Mouse (Mus musculus): ENCODE results near the gene Megf9. TPM values are rescaled to one million over a fixed set of nuclear protein-coding genes. Genes with fewer than 3 reads are reported as not detected.
A peak's percentile ranks its signal among the peaks of the same experiment; 100 is the strongest.

The Megf9 gene
- polyA plus RNA-seq, 1 experiment from 2014 or later: 10.5 TPM

DNA sequence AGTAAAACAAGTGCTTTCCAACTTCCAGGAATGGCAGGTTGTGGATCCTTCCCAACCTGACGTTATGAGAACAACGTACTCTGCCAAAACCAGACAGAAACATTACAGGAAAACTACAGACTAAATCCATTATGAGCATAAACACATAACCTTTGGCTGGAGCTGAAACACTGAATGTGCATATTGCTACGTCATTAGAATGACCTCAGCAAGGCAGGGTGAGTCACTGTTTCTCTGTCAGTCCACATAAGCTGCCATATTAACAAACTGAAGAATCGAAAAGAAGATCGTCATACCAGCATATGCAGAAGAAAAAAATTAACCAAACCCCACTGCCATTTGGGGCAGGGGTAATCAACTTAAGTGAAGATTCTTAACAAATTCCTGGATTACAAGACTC, 148.6 kb downstream of the Megf9 start:
- TF ChIP-seq CTCF (IDR thresholded peaks at IDR 0.05) (no peak), EP300 (IDR thresholded peaks at IDR 0.05) (no peak)
- no peak overlapping the region for H3K9ac ChIP-seq (replicated peaks; ENCODE audit: low read depth)
- no peak overlapping the region for H3K27ac ChIP-seq (ENCODE audit: low read length)
- no peak overlapping the region for H3K4me3 ChIP-seq (ENCODE audit: low read depth, low read length)
- H3K36me3 ChIP-seq (ENCODE audit: insufficient read depth, low read length): no peaks in the 10 kb centered on the region
- no peak overlapping the region for H3K4me2 ChIP-seq (replicated peaks; ENCODE audit: low read depth, low read length)
- no peak for DNase-seq (ENCODE audit: low spot score)
- no peak for ATAC-seq
- 81% methylated on average over 5 of the region's 5 CpGs for WGBS
- H3K9me3 ChIP-seq (ENCODE audit: low read length): no peaks in the 10 kb centered on the region
- no peaks in the 10 kb centered on the region; the same call in 1 of the 2 replicates for H3K4me1 ChIP-seq (ENCODE audit: insufficient read depth, low read depth, low read length)
- no peaks in the 10 kb centered on the region for H3K27me3 ChIP-seq (replicated peaks; ENCODE audit: insufficient read depth, low read length)

DNA sequence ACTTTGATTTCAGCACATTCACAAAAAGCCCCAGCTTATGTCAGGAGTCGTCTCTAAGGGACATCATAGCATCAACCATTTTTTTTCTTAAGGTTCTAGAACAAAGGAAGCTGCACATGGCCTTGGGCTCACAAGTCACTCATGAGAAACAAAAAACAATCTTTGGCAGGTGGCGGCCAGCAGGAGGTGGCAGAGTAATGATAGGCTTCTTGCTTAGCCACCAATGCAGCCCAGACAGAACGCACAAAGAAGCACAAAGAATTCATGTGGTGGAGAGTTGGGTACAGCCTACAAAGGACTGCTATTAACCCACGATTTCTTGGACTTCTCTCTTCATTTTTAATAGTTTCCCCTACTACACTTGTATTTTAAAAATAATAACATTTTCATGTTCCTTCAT, 157.4 kb downstream of the Megf9 start:
- DNase-seq (ENCODE audit: low spot score) (no peak), ATAC-seq (no peak)
- Histone ChIP-seq H3K36me3 (ENCODE audit: insufficient read depth, low read length) (no peaks in the 10 kb centered on the region), H3K9me3 (ENCODE audit: low read length) (no peaks in the 10 kb centered on the region), H3K4me2 (replicated peaks; ENCODE audit: low read depth, low read length) (no peak overlapping the region), H3K27me3 (replicated peaks; ENCODE audit: insufficient read depth, low read length) (no peaks in the 10 kb centered on the region), H3K9ac (replicated peaks; ENCODE audit: low read depth) (no peak overlapping the region), H3K4me3 (ENCODE audit: low read depth, low read length) (no peak overlapping the region), H3K27ac (ENCODE audit: low read length) (no peak overlapping the region), H3K4me1 (ENCODE audit: insufficient read depth, low read depth, low read length) (no peaks in the 10 kb centered on the region)
- WGBS: 79% methylated on average over 4 of the region's 4 CpGs
- TF ChIP-seq CTCF (IDR thresholded peaks at IDR 0.05) (peak; percentile 33), EP300 (IDR thresholded peaks at IDR 0.05) (no peak)

Other genes starting within 250 kb of the Megf9 start
- 3.4 and 3.8 TPM in 2 replicates for gene Cdk5rap2, start 124.6 kb downstream of the Megf9 start, polyA plus RNA-seq (2015; fragmentation: Nextera tagmentation; extraction: Ambion mirVana)

All from lung, postnatal 0 days (tissue).